Mouse (Mus musculus): ENCODE measurements around the gene Mif. TPM values are rescaled to one million over a fixed set of nuclear protein-coding genes. Genes with fewer than 3 reads are reported as not detected.
"Not testable (repeated sequence)": the region's sequence is repeated elsewhere in the genome, so short reads cannot be mapped to it uniquely, and the experiment has no call there.

The Mif gene
- polyA plus RNA-seq, 1 experiment from 2014 or later, result 1,540 TPM

GRCm38 (mm10) chr10:75887504-75887903, 27.5 kb upstream of the Mif start:
- H3K4me2 ChIP-seq; H3K4me3 ChIP-seq; H3K9me3 ChIP-seq; H3K27me3 ChIP-seq; H3K36me3 ChIP-seq; H3K9ac ChIP-seq; ATAC-seq (ENCODE audit: insufficient number of reproducible peaks, low FRiP score, low TSS enrichment, low read depth); H3K27ac ChIP-seq: not testable (repeated sequence)
- 81% methylated on average over 5 of the region's 5 CpGs for WGBS
- H3K4me1 ChIP-seq, result peaks cover 15% of the 10 kb centered on the region

- H3K36me3 ChIP-seq, result no peaks in the 10 kb centered on the region
- no peak overlapping the region for H3K4me2 ChIP-seq
- H3K27me3 ChIP-seq, result no peaks in the 10 kb centered on the region
- peaks cover 12% of the 10 kb centered on the region for H3K4me1 ChIP-seq
- no peak overlapping the region for H3K9ac ChIP-seq
- no peak for ATAC-seq (ENCODE audit: insufficient number of reproducible peaks, low FRiP score, low TSS enrichment, low read depth)
- WGBS, result 93% methylated on average over 8 of the region's 8 CpGs
- no peak overlapping the region for H3K27ac ChIP-seq
- H3K9me3 ChIP-seq, result no peaks in the 10 kb centered on the region
- no peak overlapping the region for H3K4me3 ChIP-seq
These were observed 24.7 kb upstream of the Mif start for GRCm38 (mm10) chr10:75884742-75885141.

GRCm38 (mm10) chr10:75883232-75883552, 23.2 kb upstream of the Mif start:
- no peak overlapping the region for H3K9ac ChIP-seq
- 0 out of 2 replicates have a peak, but pooled peaks have one; percentile 25 for ATAC-seq (ENCODE audit: insufficient number of reproducible peaks, low FRiP score, low TSS enrichment, low read depth)
- no peak overlapping the region for H3K27ac ChIP-seq
- WGBS, result under 1% methylated on average over 10 of the region's 10 CpGs
- H3K4me1 ChIP-seq, result peaks cover 6% of the 10 kb centered on the region
- H3K9me3 ChIP-seq, result no peaks in the 10 kb centered on the region
- no peaks in the 10 kb centered on the region for H3K36me3 ChIP-seq
- peak overlapping the region; percentile 32; the same call in 1 of the 2 replicates for H3K4me2 ChIP-seq
- H3K4me3 ChIP-seq, result no peak overlapping the region
- H3K27me3 ChIP-seq, result no peaks in the 10 kb centered on the region

GRCm38 (mm10) chr10:75882433-75883231, 22.6 kb upstream of the Mif start:
- Histone ChIP-seq H3K27ac (no peak overlapping the region), H3K4me1 (peaks cover 6% of the 10 kb centered on the region), H3K4me2 (peak overlapping the region; percentile 32; the same call in 1 of the 2 replicates), H3K27me3 (no peaks in the 10 kb centered on the region), H3K9me3 (no peaks in the 10 kb centered on the region), H3K36me3 (no peaks in the 10 kb centered on the region), H3K9ac (no peak overlapping the region), H3K4me3 (no peak overlapping the region)
- ATAC-seq (ENCODE audit: insufficient number of reproducible peaks, low FRiP score, low TSS enrichment, low read depth), result no peak
- 8% methylated on average over 15 of the region's 15 CpGs for WGBS

GRCm38 (mm10) chr10:75881578-75882432, 21.8 kb upstream of the Mif start:
- Histone ChIP-seq H3K4me3 (no peak overlapping the region), H3K9me3 (no peaks in the 10 kb centered on the region)

GRCm38 (mm10) chr10:75880771-75881577, 20.9 kb upstream of the Mif start:
- Histone ChIP-seq H3K27ac (0 out of 2 replicates have a peak overlapping the region, but pooled peaks have one; percentile 8), H3K27me3 (no peaks in the 10 kb centered on the region), H3K4me2 (no peak overlapping the region), H3K36me3 (no peaks in the 10 kb centered on the region), H3K9ac (no peak overlapping the region), H3K4me1 (peaks cover 6% of the 10 kb centered on the region), H3K4me3 (no peak overlapping the region), H3K9me3 (no peaks in the 10 kb centered on the region)
- ATAC-seq (ENCODE audit: insufficient number of reproducible peaks, low FRiP score, low TSS enrichment, low read depth), result no peak
- WGBS, result 32% methylated on average over 6 of the region's 6 CpGs

More at GRCm38 (mm10) chr10:75881578-75882432, 21.8 kb upstream of the Mif start:
- Histone ChIP-seq H3K27ac (0 out of 2 replicates have a peak overlapping the region, but pooled peaks have one; percentile 8), H3K4me2 (no peak overlapping the region), H3K36me3 (no peaks in the 10 kb centered on the region), H3K4me1 (peaks cover 6% of the 10 kb centered on the region), H3K9ac (no peak overlapping the region), H3K27me3 (no peaks in the 10 kb centered on the region)
- no peak for ATAC-seq (ENCODE audit: insufficient number of reproducible peaks, low FRiP score, low TSS enrichment, low read depth)
- 23% methylated on average over 20 of the region's 20 CpGs for WGBS

GRCm38 (mm10) chr10:75880351-75880750, 20.3 kb upstream of the Mif start:
- 93% methylated on average over 10 of the region's 10 CpGs for WGBS
- no peaks in the 10 kb centered on the region for H3K27me3 ChIP-seq
- no peaks in the 10 kb centered on the region for H3K9me3 ChIP-seq
- H3K36me3 ChIP-seq, result no peaks in the 10 kb centered on the region
- H3K4me2 ChIP-seq, result no peak overlapping the region
- H3K4me3 ChIP-seq, result no peak overlapping the region
- no peak for ATAC-seq (ENCODE audit: insufficient number of reproducible peaks, low FRiP score, low TSS enrichment, low read depth)
- H3K9ac ChIP-seq, result no peak overlapping the region
- H3K4me1 ChIP-seq, result peaks cover 6% of the 10 kb centered on the region
- no peak overlapping the region for H3K27ac ChIP-seq

GRCm38 (mm10) chr10:75878836-75879235, 18.8 kb upstream of the Mif start:
- no peak overlapping the region for H3K4me2 ChIP-seq
- no peak overlapping the region for H3K9ac ChIP-seq
- no peaks in the 10 kb centered on the region for H3K36me3 ChIP-seq
- 71% methylated on average over 3 of the region's 3 CpGs for WGBS
- H3K27ac ChIP-seq, result no peak overlapping the region
- ATAC-seq (ENCODE audit: insufficient number of reproducible peaks, low FRiP score, low TSS enrichment, low read depth), result no peak
- H3K27me3 ChIP-seq, result no peaks in the 10 kb centered on the region
- H3K4me1 ChIP-seq, result peaks cover 6% of the 10 kb centered on the region
- H3K9me3 ChIP-seq, result no peaks in the 10 kb centered on the region
- H3K4me3 ChIP-seq, result no peak overlapping the region

- Histone ChIP-seq H3K36me3 (no peaks in the 10 kb centered on the region), H3K4me2 (peak overlapping the region; percentile 57; the same call in 1 of the 2 replicates), H3K9ac (peak overlapping the region; percentile 26; the same call in 1 of the 2 replicates), H3K4me3 (no peak overlapping the region), H3K4me1 (peaks cover 9% of the 10 kb centered on the region), H3K27ac (peak overlapping the region; percentile 12; the same call in 1 of the 2 replicates), H3K9me3 (no peaks in the 10 kb centered on the region), H3K27me3 (no peaks in the 10 kb centered on the region)
- no peak for ATAC-seq (ENCODE audit: insufficient number of reproducible peaks, low FRiP score, low TSS enrichment, low read depth)
- WGBS, result 44% methylated on average over 10 of the region's 10 CpGs
These were observed 13.6 kb upstream of the Mif start for GRCm38 (mm10) chr10:75873543-75874170.

- peak overlapping the region; percentile 36 for H3K4me3 ChIP-seq
- peak; percentile 86 for ATAC-seq (ENCODE audit: insufficient number of reproducible peaks, low FRiP score, low TSS enrichment, low read depth)
- H3K4me2 ChIP-seq, result peak overlapping the region; percentile 57
- H3K27ac ChIP-seq, result peak overlapping the region; percentile 6; the same call in 1 of the 2 replicates
- 4% methylated on average over 11 of the region's 11 CpGs for WGBS
- no peaks in the 10 kb centered on the region for H3K36me3 ChIP-seq
- H3K9me3 ChIP-seq, result no peaks in the 10 kb centered on the region
- H3K27me3 ChIP-seq, result no peaks in the 10 kb centered on the region
- H3K4me1 ChIP-seq, result peaks cover 9% of the 10 kb centered on the region
- peak overlapping the region; percentile 26; the same call in 1 of the 2 replicates for H3K9ac ChIP-seq
These were observed 13.0 kb upstream of the Mif start for GRCm38 (mm10) chr10:75872915-75873542.

Measured in limb, embryonic 15.5 days (tissue).